Comparison of ENCODE assay signal across 22 mouse cellular contexts in genomic region chr2:72442825-72443224, GRCm38 (mm10). TPM values are rescaled to one million over a fixed set of nuclear protein-coding genes. Genes with fewer than 3 reads are reported as not detected.
DNase-seq lines count a peak whose midpoint lies in the region; ATAC-seq and TF ChIP-seq lines count a peak whose summit lies in the region.
"Had no signal": no experiment of that assay in that cellular context is flagged by ENCODE, and none has a peak within 500 bp of the region (broad histone marks: within the 10 kb centered on the region; RNA-seq: fewer than 3 reads in every experiment).

No protein-coding gene starts in this region.

- intact Hi-C loops in left cerebral cortex, postnatal 25 days (cut with DNase I), result no loop called here

- no peak for ATAC-seq in lung, postnatal 0 days
- ATAC-seq in hematopoietic stem cell, adult 5-6 weeks (replicated peaks in 1 of 2; ENCODE audit: insufficient read depth in 1 of 2, low FRiP score in 2 of 2, low TSS enrichment in 1 of 2, low read depth in 1 of 2, poor library complexity in 2 of 2, severe bottlenecking in 2 of 2), result peak; percentile 56 to 77; a peak in 2 of 4 replicates
- peak; percentile 91 for ATAC-seq in neutrophil, adult 5-6 weeks (ENCODE audit: extremely low read depth, insufficient number of reproducible peaks, low FRiP score, poor library complexity, severe bottlenecking)
- no peak for ATAC-seq in kidney, embryonic 15.5 days (replicated peaks; ENCODE audit: low FRiP score)
- ATAC-seq: forebrain, embryonic 13.5 days; forebrain, postnatal 0 days had no signal

- H3K4me1 ChIP-seq in lung, postnatal 0 days (ENCODE audit: insufficient read depth, low read depth, low read length), result no peaks in the 10 kb centered on the region
- H3K4me1 ChIP-seq in bone marrow, adult 2 months (ENCODE audit: control insufficient read depth, insufficient read depth, low read length), result peaks cover 2% of the 10 kb centered on the region; the same call in 1 of the 2 replicates
- peaks cover 17% of the 10 kb centered on the region; the same call in 1 of the 2 replicates for H3K4me1 ChIP-seq in kidney, embryonic 15.5 days
- H3K4me1 ChIP-seq: heart, embryonic 10.5 days had no signal

- WGBS in lung, postnatal 0 days, result 79% methylated on average over 6 of the region's 6 CpGs
- 37% methylated on average over 6 of the region's 6 CpGs for WGBS in bone marrow, adult 2 months
- 80% methylated on average over 6 of the region's 6 CpGs for WGBS in kidney, embryonic 15.5 days

- H3K4me3 ChIP-seq in lung, postnatal 0 days (ENCODE audit: low read depth, low read length), result no peak overlapping the region
- H3K4me3 ChIP-seq in bone marrow, adult 2 months (replicated peaks; ENCODE audit: control insufficient read depth, low read depth, low read length), result no peak overlapping the region
- H3K4me3 ChIP-seq in kidney, embryonic 15.5 days (replicated peaks), result no peak overlapping the region
- H3K4me3 ChIP-seq: embryonic facial prominence, embryonic 10.5 days; forebrain, embryonic 13.5 days; heart, embryonic 10.5 days; hindbrain, embryonic 10.5 days had no signal

- H3K27ac ChIP-seq in lung, postnatal 0 days (ENCODE audit: low read length), result no peak overlapping the region
- peak overlapping the region; percentile 88 for H3K27ac ChIP-seq in bone marrow, adult 2 months (ENCODE audit: control insufficient read depth, insufficient read depth, low read depth, low read length, poor library complexity)
- H3K27ac ChIP-seq in kidney, embryonic 15.5 days, result no peak overlapping the region
- H3K27ac ChIP-seq: embryonic facial prominence, embryonic 10.5 days; forebrain, embryonic 13.5 days; heart, embryonic 10.5 days; hindbrain, embryonic 10.5 days; hindbrain, embryonic 14.5 days had no signal

- no peak overlapping the region for H3K4me2 ChIP-seq in lung, postnatal 0 days (replicated peaks; ENCODE audit: low read depth, low read length)
- no peak overlapping the region for H3K4me2 ChIP-seq in kidney, embryonic 15.5 days
- H3K4me2 ChIP-seq: forebrain, embryonic 13.5 days; hindbrain, embryonic 14.5 days had no signal

- no peak for TF ChIP-seq POLR2A in bone marrow, adult 2 months (IDR thresholded peaks at IDR 0.05; ENCODE audit: borderline replicate concordance, control insufficient read depth, low read depth, low read length)

- TF ChIP-seq EP300 in lung, postnatal 0 days (IDR thresholded peaks at IDR 0.05), result no peak

- DNase-seq in lung, postnatal 0 days (ENCODE audit: low spot score), result peak; percentile 29
- no peak for DNase-seq in lung, adult 18-20 months
- DNase-seq in cerebellum, adult 9-11 months, result no peak
- no peak for DNase-seq in left cerebral cortex, postnatal 25 days (ENCODE audit: low spot score in 2 of 2)
- DNase-seq: adrenal gland, adult 8-10 months; adrenal gland, postnatal 36 days; cerebellum, adult 11-12 months; cerebellum, adult 9-10 months; cerebellum, postnatal 36 days; forebrain, postnatal 0 days; gastrocnemius, postnatal 25 days; heart, adult 18-20 months; heart, postnatal 10 days had no signal

- no peak for TF ChIP-seq CTCF in lung, postnatal 0 days (IDR thresholded peaks at IDR 0.05)
- no peak for TF ChIP-seq CTCF in bone marrow, adult 2 months (IDR thresholded peaks at IDR 0.05; ENCODE audit: control insufficient read depth, insufficient read depth, low read length)

- H3K9ac ChIP-seq in lung, postnatal 0 days (replicated peaks; ENCODE audit: low read depth), result no peak overlapping the region
- no peak overlapping the region for H3K9ac ChIP-seq in kidney, embryonic 15.5 days
- H3K9ac ChIP-seq: forebrain, embryonic 13.5 days; forebrain, postnatal 0 days; hindbrain, embryonic 14.5 days had no signal

- peaks cover 23% of the 10 kb centered on the region for H3K36me3 ChIP-seq in lung, postnatal 0 days (ENCODE audit: insufficient read depth, low read length)
- peaks cover 6% of the 10 kb centered on the region for H3K36me3 ChIP-seq in kidney, embryonic 15.5 days

- no peaks in the 10 kb centered on the region for H3K27me3 ChIP-seq in lung, postnatal 0 days (replicated peaks; ENCODE audit: insufficient read depth, low read length)
- H3K27me3 ChIP-seq in kidney, embryonic 15.5 days, result no peaks in the 10 kb centered on the region
- H3K27me3 ChIP-seq: forebrain, embryonic 13.5 days had no signal

- no peaks in the 10 kb centered on the region for H3K9me3 ChIP-seq in lung, postnatal 0 days (ENCODE audit: low read length)
- H3K9me3 ChIP-seq in kidney, embryonic 15.5 days (replicated peaks), result no peaks in the 10 kb centered on the region
- H3K9me3 ChIP-seq: embryonic facial prominence, embryonic 10.5 days; forebrain, embryonic 13.5 days; heart, embryonic 10.5 days; hindbrain, embryonic 10.5 days had no signal

RNA-seq across cellular contexts. Expression of gene Cdca7, which starts 33.1 kb away (rescaled TPM):
- polyA plus RNA-seq in lung, postnatal 0 days (2015; fragmentation: Nextera tagmentation; extraction: Ambion mirVana), result 11.8 and 12.5 TPM in 2 replicates
- 27.4 and 44.6 TPM in 2 replicates for polyA plus RNA-seq in bone marrow, adult 2 months (2011; ENCODE audit: insufficient read depth, insufficient read length, low replicate concordance, missing spikeins)
- 192 and 193 TPM in 2 replicates for total RNA-seq in hematopoietic stem cell, adult 5-6 weeks (2017)
- total RNA-seq in neutrophil, adult 5-6 weeks (2017), result 17.1 and 19.3 TPM in 2 replicates
- 158 and 167 TPM in 2 replicates for polyA plus RNA-seq in kidney, embryonic 15.5 days (2015; fragmentation: Nextera tagmentation; extraction: Ambion mirVana)
- 1 to 10 TPM; 3.4 to 5.0 TPM for total RNA-seq in left cerebral cortex, postnatal 25 days (2021)

Comparison
In these comparisons a context has a peak if more than half of its experiments do, and no peak if none do; other contexts are left out.
1. ATAC-seq: peak in hematopoietic stem cell, adult 5-6 weeks (2 of 2) and neutrophil, adult 5-6 weeks (single experiment); none in lung, postnatal 0 days (single experiment) and kidney, embryonic 15.5 days (single experiment).